Mouse (Mus musculus) kidney, postnatal 25 days (tissue): ENCODE results near the gene Cs.

ENCODE experiments used
- DNase-seq, 2 experiments: peaks; one replicate each; pipeline ENCODE4 v3.0.0; 2021; ENCODE audit warnings: mixed read lengths in 2 of 2

Cs gene

DNA sequence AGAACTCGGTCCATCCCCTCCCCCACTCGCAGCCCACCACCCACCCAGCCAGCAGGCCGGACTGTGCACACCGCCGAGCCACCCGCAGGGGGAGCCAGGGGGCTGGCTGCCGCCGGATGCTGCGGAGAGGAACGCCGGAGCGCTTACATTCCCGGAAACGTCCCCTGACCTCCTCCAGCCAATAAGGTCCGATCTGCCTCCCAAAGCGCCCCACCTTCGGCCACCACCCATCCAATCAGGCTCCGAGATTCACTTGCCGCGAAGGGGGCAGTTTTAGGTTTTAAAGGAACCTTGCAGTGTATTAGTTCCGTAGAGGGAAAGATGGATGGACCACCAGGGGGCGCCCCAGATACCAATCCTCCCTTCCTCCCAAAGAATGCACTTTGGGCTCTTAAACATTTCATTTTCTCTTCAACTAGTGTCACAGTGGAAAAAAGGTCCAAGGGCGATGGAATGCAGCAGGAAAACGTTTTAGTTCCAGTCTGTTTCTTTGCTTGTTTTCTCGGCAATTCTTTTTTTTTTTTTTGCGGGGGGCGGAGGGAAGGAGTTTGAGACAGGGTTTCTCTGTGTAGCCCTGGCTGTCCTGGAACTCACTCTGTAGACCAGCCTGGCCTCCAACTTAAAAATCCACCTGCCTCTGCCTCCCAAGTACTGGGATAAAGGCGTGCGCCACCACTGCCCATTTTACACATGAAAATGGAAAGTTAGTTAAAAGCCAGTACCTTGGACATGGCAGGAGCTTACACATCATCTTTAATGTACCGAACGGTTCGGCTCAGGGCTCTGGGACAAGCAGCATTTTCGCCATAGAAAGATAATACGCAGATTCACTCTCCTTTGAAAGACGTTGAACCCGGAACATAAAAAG lies 72.4 kb downstream of the Cs start:
- DNase-seq: peak; percentile 99

DNA sequence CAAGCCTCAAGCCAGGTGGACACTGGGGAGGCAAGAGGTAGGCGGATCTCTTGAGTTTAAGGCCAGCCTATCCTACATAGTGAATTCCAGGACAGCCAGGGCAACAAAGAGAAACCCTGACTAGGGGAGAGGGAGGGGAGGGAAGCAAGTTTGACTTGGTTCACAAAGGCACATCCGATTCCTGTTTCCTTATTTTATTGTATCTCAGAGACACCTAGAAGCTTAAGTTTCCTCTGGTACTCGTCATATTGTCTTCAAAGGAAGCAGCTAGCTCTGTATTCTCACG lies 73.0 kb downstream of the Cs start:
- DNase-seq: no peak

DNA sequence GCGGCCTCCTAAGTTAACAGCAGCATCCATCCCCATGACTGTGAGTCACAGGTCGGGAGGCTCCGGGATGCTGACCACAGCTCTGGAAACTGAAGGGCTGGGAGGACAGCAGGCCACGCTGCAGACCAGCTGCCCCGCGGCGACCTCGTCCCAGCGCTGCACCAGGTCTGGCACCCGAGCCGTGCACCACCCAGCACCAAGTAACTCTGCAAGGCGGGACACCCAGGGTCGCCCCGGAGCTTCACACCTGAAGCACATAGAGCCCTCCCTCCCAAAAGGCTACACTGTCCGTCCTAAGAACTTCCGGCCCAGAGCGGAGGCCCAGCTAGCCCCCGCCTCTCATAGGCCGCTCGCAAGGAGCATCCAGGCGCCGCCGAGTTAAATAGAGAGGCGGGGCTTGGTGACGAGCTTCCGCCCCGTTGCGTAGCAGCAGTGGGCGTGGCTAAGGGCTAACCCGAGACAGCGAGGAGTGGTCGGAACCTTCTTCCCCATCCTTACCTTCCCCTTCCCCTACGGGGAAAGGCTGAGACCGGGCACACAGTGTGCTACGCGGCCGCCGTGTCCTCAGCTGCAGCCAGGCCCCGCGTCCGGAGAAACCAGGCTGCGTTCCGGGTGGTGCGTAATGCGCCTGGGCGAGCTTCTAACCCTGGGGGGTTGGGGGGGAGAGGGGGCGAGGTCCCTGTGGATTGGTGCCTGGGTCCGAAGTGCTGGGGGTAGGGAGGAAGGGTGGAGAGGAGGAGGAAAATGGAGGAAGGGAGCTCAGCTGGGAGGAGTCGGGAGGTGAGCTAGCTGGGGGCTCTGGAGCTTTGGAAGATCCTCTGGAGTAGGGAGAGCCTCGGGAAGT lies 73.9 kb downstream of the Cs start, which contains the start of the genes Nabp2 and Rnf41:
Gene Nabp2, minus strand, starts transcription at position 282 of the 844 bp plus-strand sequence.
Gene Rnf41, plus strand, starts transcription at position 447 of the 844 bp plus-strand sequence.
- peak; percentile 98 for DNase-seq

DNA sequence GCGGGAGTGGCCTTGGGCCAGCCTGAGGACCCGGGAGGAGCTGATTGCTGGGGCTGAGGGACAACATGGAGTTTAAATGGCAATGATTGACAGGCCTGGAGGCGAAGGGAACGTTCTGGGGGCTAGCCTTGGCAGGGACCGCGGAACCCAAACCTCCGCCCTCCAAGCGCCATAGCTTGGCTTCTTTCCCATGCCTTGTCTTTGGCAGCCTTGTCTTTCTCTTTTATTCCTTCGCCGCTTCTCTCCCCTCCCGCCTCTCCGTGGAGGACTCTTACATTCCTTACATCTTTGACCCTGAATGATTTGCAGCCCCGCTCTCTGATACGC lies 74.5 kb downstream of the Cs start:
- peak; percentile 44 to 70 for DNase-seq
